Mouse (Mus musculus): ENCODE results near the gene Slc35f3. TPM values are rescaled to one million over a fixed set of nuclear protein-coding genes. Genes with fewer than 3 reads are reported as not detected.

The Slc35f3 gene
- polyA plus RNA-seq, 1 experiment from 2014 or later = 1.1 TPM

DNA sequence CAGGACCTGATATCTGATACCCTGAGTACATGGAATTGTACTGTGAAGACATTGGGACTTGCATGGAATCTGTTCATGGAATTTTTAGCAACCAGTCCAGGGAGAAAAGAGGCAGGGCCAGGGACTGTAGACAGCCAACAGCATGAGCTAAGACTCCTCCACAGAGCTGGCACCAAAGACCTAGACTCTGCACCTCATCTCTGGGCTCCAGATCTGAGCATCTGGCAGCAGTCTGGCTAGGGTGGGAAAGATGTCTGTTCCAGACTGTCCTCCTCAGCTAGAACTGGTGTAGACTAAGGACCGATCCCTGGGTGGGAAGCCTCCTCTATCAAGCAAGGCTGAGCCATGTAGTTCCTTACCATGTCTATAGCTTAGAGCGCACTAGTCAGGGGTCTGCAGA is 25.9 kb upstream of the Slc35f3 start:
- Histone ChIP-seq H3K27me3 (ENCODE audit: control insufficient read depth, insufficient read depth, low read length) (no peaks in the 10 kb centered on the region), H3K4me3 (replicated peaks; ENCODE audit: low read depth, low read length) (no peak overlapping the region), H3K36me3 (ENCODE audit: control insufficient read depth, insufficient read depth, low read length) (no peaks in the 10 kb centered on the region), H3K4me2 (ENCODE audit: low read length) (no peak overlapping the region), H3K4me1 (ENCODE audit: control insufficient read depth, insufficient read depth, low read length) (no peaks in the 10 kb centered on the region), H3K9ac (replicated peaks; ENCODE audit: low read length) (no peak overlapping the region), H3K9me3 (ENCODE audit: control insufficient read depth, low read length) (no peaks in the 10 kb centered on the region), H3K27ac (replicated peaks; ENCODE audit: low read depth, low read length) (no peak overlapping the region)
- DNase-seq (no peak), ATAC-seq (ENCODE audit: low FRiP score, low TSS enrichment) (no peak)
- WGBS = 98% methylated on average over 2 of the region's 2 CpGs

DNA sequence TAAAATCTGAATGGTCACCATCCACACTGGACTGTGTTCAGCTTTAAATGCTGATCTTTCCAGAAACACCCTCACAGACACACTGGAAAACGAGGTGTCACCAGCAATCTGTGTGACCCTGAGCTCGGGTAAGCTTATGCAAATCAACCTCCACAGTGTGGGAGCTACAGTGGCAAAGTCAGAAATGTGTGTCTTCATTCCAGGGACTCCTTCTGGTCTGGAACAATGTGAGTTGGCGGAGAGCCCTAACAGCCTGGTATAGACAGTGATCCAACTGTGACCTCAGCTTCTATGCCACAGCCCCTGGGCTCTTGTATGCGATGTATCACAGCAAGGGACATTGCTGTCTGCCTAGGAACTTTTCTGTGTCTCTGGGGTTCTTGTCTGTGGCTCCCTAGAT is 25.3 kb upstream of the Slc35f3 start:
- Histone ChIP-seq H3K27me3 (ENCODE audit: control insufficient read depth, insufficient read depth, low read length) (no peaks in the 10 kb centered on the region), H3K9ac (replicated peaks; ENCODE audit: low read length) (no peak overlapping the region), H3K4me3 (replicated peaks; ENCODE audit: low read depth, low read length) (no peak overlapping the region), H3K36me3 (ENCODE audit: control insufficient read depth, insufficient read depth, low read length) (no peaks in the 10 kb centered on the region), H3K4me2 (ENCODE audit: low read length) (no peak overlapping the region), H3K27ac (replicated peaks; ENCODE audit: low read depth, low read length) (no peak overlapping the region), H3K4me1 (ENCODE audit: control insufficient read depth, insufficient read depth, low read length) (no peaks in the 10 kb centered on the region), H3K9me3 (ENCODE audit: control insufficient read depth, low read length) (no peaks in the 10 kb centered on the region)
- ATAC-seq (ENCODE audit: low FRiP score, low TSS enrichment) = no peak
- no peak for DNase-seq
- WGBS = 49% methylated on average over 4 of the region's 4 CpGs

DNA sequence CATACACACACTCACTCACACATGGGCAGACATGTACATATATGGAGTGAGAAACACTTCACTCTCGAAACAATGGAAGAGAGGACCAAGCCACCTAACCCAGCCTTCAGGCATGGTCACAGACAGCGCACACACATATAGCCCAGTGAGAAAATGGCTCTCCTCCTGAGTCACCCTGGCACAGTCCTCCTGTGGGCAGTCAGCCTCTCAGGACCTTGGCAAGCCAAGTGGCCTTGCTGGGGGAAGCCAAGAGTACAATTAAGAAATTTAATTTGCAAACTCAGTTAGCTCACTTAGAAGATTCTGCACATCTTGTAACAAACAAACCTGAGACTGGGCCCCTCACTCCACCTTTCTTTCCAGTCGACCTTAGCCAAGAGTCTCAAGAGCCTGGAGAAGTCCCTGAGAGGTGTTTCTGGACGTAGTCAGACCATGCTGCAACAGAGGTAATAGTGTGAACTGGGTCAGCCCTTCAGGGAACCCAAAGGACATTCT is 23.4 kb upstream of the Slc35f3 start:
- Histone ChIP-seq H3K9me3 (ENCODE audit: control insufficient read depth, low read length) (no peaks in the 10 kb centered on the region), H3K36me3 (ENCODE audit: control insufficient read depth, insufficient read depth, low read length) (no peaks in the 10 kb centered on the region), H3K4me1 (ENCODE audit: control insufficient read depth, insufficient read depth, low read length) (no peaks in the 10 kb centered on the region), H3K9ac (replicated peaks; ENCODE audit: low read length) (no peak overlapping the region), H3K27me3 (ENCODE audit: control insufficient read depth, insufficient read depth, low read length) (no peaks in the 10 kb centered on the region), H3K27ac (replicated peaks; ENCODE audit: low read depth, low read length) (no peak overlapping the region), H3K4me3 (replicated peaks; ENCODE audit: low read depth, low read length) (no peak overlapping the region), H3K4me2 (ENCODE audit: low read length) (no peak overlapping the region)
- 68% methylated on average over 4 of the region's 4 CpGs for WGBS
- DNase-seq = no peak
- no peak for ATAC-seq (ENCODE audit: low FRiP score, low TSS enrichment)

DNA sequence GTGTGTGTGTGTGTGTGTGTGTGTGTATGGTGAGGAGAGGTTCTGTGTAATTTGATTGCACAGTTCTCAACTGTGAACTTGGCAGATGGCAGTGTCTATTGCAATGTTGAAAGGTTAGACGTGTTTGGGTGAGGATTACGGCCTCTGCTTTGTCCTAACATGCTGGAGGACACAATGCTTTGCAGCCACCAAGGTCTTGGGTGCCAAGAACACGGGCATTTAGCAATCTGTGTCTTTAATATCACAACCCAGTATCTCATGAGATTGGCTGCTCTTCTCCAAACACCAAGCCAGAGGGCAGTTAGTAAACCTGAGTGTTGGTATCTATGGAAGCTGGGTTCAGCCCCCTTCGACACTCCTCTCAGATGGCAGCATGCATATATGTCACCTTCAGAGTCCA is 22.5 kb upstream of the Slc35f3 start:
- 75% methylated on average over 4 of the region's 4 CpGs for WGBS
- Histone ChIP-seq H3K4me1 (ENCODE audit: control insufficient read depth, insufficient read depth, low read length) (no peaks in the 10 kb centered on the region), H3K36me3 (ENCODE audit: control insufficient read depth, insufficient read depth, low read length) (no peaks in the 10 kb centered on the region), H3K4me2 (ENCODE audit: low read length) (no peak overlapping the region), H3K9ac (replicated peaks; ENCODE audit: low read length) (no peak overlapping the region), H3K27ac (replicated peaks; ENCODE audit: low read depth, low read length) (no peak overlapping the region), H3K9me3 (ENCODE audit: control insufficient read depth, low read length) (no peaks in the 10 kb centered on the region), H3K27me3 (ENCODE audit: control insufficient read depth, insufficient read depth, low read length) (no peaks in the 10 kb centered on the region), H3K4me3 (replicated peaks; ENCODE audit: low read depth, low read length) (no peak overlapping the region)
- ATAC-seq (ENCODE audit: low FRiP score, low TSS enrichment) (no peak), DNase-seq (no peak)

DNA sequence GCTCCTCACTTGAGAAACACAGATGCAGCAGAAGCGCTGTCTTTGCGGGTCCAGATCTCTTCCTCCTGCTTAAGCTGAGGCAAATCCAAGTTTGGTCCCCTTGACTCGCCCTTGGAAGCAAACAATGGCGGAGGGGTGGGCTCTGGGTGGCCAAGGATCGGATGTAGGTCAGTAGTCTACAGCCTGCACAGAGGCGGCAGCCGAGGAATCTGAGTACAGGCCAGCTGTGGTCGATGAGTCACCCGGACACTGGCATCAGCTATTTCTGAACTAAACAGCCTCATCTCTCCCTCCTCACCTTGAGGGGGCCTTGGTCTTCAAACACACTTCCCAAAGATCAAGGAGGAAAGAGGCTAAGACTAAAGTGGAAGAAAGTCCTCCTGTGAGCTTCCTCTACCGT is 6.4 kb upstream of the Slc35f3 start:
- Histone ChIP-seq H3K27me3 (ENCODE audit: control insufficient read depth, insufficient read depth, low read length) (no peaks in the 10 kb centered on the region), H3K4me2 (ENCODE audit: low read length) (no peak overlapping the region), H3K36me3 (ENCODE audit: control insufficient read depth, insufficient read depth, low read length) (no peaks in the 10 kb centered on the region), H3K4me3 (replicated peaks; ENCODE audit: low read depth, low read length) (no peak overlapping the region), H3K9me3 (ENCODE audit: control insufficient read depth, low read length) (no peaks in the 10 kb centered on the region), H3K9ac (replicated peaks; ENCODE audit: low read length) (no peak overlapping the region), H3K4me1 (ENCODE audit: control insufficient read depth, insufficient read depth, low read length) (no peaks in the 10 kb centered on the region), H3K27ac (replicated peaks; ENCODE audit: low read depth, low read length) (no peak overlapping the region)
- ATAC-seq (ENCODE audit: low FRiP score, low TSS enrichment) = no peak
- WGBS = 87% methylated on average over 10 of the region's 10 CpGs
- DNase-seq = no peak

- no peak for ATAC-seq (ENCODE audit: low FRiP score, low TSS enrichment)
- H3K27me3 ChIP-seq (ENCODE audit: control insufficient read depth, insufficient read depth, low read length) = peaks cover 12% of the 10 kb centered on the region; the same call in 1 of the 2 replicates
- H3K9me3 ChIP-seq (ENCODE audit: control insufficient read depth, low read length) = no peaks in the 10 kb centered on the region
- no peaks in the 10 kb centered on the region for H3K4me1 ChIP-seq (ENCODE audit: control insufficient read depth, insufficient read depth, low read length)
- no peak overlapping the region for H3K27ac ChIP-seq (replicated peaks; ENCODE audit: low read depth, low read length)
- WGBS = 37% methylated on average over 1 of the region's 1 CpGs
- H3K9ac ChIP-seq (replicated peaks; ENCODE audit: low read length) = no peak overlapping the region
- no peaks in the 10 kb centered on the region for H3K36me3 ChIP-seq (ENCODE audit: control insufficient read depth, insufficient read depth, low read length)
- peak; percentile 83 for DNase-seq
- no peak overlapping the region for H3K4me2 ChIP-seq (ENCODE audit: low read length)
- no peak overlapping the region for H3K4me3 ChIP-seq (replicated peaks; ENCODE audit: low read depth, low read length)
Observed at GRCm38 (mm10) chr8:126297284-126297845, 993 bp upstream of the Slc35f3 start.

- Histone ChIP-seq H3K4me3 (replicated peaks; ENCODE audit: low read depth, low read length) (peak overlapping the region; percentile 50), H3K9ac (replicated peaks; ENCODE audit: low read length) (no peak overlapping the region), H3K27ac (replicated peaks; ENCODE audit: low read depth, low read length) (no peak overlapping the region), H3K36me3 (ENCODE audit: control insufficient read depth, insufficient read depth, low read length) (no peaks in the 10 kb centered on the region), H3K4me1 (ENCODE audit: control insufficient read depth, insufficient read depth, low read length) (no peaks in the 10 kb centered on the region), H3K27me3 (ENCODE audit: control insufficient read depth, insufficient read depth, low read length) (peaks cover 12% of the 10 kb centered on the region; the same call in 1 of the 2 replicates), H3K9me3 (ENCODE audit: control insufficient read depth, low read length) (no peaks in the 10 kb centered on the region), H3K4me2 (ENCODE audit: low read length) (peak overlapping the region; percentile 94)
- ATAC-seq (ENCODE audit: low FRiP score, low TSS enrichment) (no peak), DNase-seq (no peak)
- WGBS = 20% methylated on average over 7 of the region's 7 CpGs
Observed at GRCm38 (mm10) chr8:126299333-126299732, 975 bp downstream of the Slc35f3 start.

- ATAC-seq (ENCODE audit: low FRiP score, low TSS enrichment) = no peak
- Histone ChIP-seq H3K4me1 (ENCODE audit: control insufficient read depth, insufficient read depth, low read length) (no peaks in the 10 kb centered on the region), H3K4me2 (ENCODE audit: low read length) (no peak overlapping the region), H3K4me3 (replicated peaks; ENCODE audit: low read depth, low read length) (no peak overlapping the region), H3K27me3 (ENCODE audit: control insufficient read depth, insufficient read depth, low read length) (peaks cover 12% of the 10 kb centered on the region; the same call in 1 of the 2 replicates), H3K27ac (replicated peaks; ENCODE audit: low read depth, low read length) (no peak overlapping the region), H3K36me3 (ENCODE audit: control insufficient read depth, insufficient read depth, low read length) (no peaks in the 10 kb centered on the region), H3K9me3 (ENCODE audit: control insufficient read depth, low read length) (no peaks in the 10 kb centered on the region), H3K9ac (replicated peaks; ENCODE audit: low read length) (no peak overlapping the region)
- WGBS = 90% methylated on average over 5 of the region's 5 CpGs
- no peak for DNase-seq
Observed at GRCm38 (mm10) chr8:126300350-126300749, 2.0 kb downstream of the Slc35f3 start.

DNA sequence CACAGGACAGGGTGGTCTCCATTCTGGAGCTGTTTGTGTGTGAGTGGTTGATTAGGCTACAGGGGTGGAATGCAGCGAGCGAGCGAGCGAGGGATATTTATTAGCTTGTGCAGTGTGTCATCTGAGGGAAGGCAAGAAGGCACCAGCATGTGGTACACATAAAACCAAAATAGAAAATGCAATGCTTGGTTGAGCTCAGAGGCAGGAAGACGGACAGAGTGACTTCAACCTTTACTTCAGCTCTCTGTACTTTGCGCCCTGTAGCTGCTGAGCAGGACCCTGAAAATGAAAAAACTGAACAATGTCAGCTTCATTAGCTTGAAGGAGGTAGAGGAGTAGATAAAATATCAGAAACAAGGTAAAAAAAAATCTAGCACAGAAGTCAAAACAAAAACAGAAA is 3.2 kb downstream of the Slc35f3 start:
- 83% methylated on average over 6 of the region's 6 CpGs for WGBS
- Histone ChIP-seq H3K4me1 (ENCODE audit: control insufficient read depth, insufficient read depth, low read length) (no peaks in the 10 kb centered on the region), H3K36me3 (ENCODE audit: control insufficient read depth, insufficient read depth, low read length) (no peaks in the 10 kb centered on the region), H3K27me3 (ENCODE audit: control insufficient read depth, insufficient read depth, low read length) (peaks cover 12% of the 10 kb centered on the region; the same call in 1 of the 2 replicates), H3K27ac (replicated peaks; ENCODE audit: low read depth, low read length) (no peak overlapping the region), H3K9me3 (ENCODE audit: control insufficient read depth, low read length) (no peaks in the 10 kb centered on the region), H3K9ac (replicated peaks; ENCODE audit: low read length) (no peak overlapping the region), H3K4me2 (ENCODE audit: low read length) (no peak overlapping the region), H3K4me3 (replicated peaks; ENCODE audit: low read depth, low read length) (no peak overlapping the region)
- no peak for DNase-seq
- no peak for ATAC-seq (ENCODE audit: low FRiP score, low TSS enrichment)
